Mouse (Mus musculus) heart, postnatal 14 days (tissue): Measurements from ENCODE around the gene 1700016H13Rik. TPM values are rescaled to one million over a fixed set of nuclear protein-coding genes. Genes with fewer than 3 reads are reported as not detected.

Experiments used
- DNase-seq, 2 experiments: peaks; one replicate each; pipeline ENCODE4 v3.0.0; 2021 to 2022
- intact Hi-C: fragments of 180-260 bp; cut with DNase I; formaldehyde crosslinking; loops from one replicate; pipeline ENCODE4 v1.15.1; 2025
- total RNA-seq, 2 experiments: library from RNA; stranded (reverse); gene quantifications; 2 replicates each; pipeline ENCODE4 v1.2.3; 2021

1700016H13Rik gene
- total RNA-seq, 2 experiments from 2014 or later, result not detected

DNA sequence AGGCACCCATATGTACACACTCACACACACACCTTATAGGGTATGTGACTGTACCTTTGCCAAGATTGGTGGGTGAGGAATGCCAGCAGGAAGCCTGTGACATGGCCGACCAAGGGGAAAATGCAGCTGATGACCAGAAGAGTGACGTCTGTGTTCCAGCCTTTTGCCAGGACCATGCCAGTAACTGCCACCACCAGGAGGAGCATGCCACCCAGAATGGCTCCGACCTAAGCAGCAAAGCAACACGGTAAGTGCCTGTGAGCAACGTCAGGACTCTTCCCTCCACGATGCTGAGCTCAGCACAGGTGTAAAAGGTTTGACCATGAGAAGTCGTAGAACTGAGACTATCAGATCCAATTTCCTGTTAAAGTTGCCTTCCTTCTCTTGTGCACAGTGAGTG, 43.5 kb downstream of the 1700016H13Rik start:
- intact Hi-C loops, result no loop called here
- no peak for DNase-seq

DNA sequence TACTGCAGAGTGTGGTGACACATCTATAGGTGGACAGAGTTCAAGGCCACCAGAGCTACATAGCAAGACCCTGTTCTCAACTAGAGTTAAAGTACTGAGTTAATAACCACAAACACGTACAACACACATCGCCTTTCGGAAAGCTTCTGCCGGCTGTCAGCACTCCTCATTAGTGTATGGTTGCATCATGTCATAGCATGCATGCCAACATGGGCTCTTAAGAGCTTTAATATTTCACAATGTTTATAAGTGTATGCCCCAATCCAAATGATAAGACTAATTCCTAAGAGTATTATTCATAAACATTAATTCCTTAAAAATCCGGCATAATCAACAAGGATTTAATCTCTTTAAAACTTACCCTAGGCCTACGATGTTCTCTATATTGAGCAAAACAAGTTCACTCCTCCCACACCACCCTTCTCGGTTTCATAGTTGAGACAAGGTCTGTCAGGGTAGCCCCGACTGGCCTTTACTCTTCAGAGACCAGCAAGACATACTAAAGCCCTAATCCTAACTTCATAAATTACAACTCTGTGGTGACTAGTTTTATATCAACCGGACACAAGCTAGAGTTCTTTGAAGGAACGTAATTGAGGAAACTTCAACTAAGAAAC, 44.8 kb downstream of the 1700016H13Rik start:
- no peak for DNase-seq
- intact Hi-C loops, result no loop called here

DNA sequence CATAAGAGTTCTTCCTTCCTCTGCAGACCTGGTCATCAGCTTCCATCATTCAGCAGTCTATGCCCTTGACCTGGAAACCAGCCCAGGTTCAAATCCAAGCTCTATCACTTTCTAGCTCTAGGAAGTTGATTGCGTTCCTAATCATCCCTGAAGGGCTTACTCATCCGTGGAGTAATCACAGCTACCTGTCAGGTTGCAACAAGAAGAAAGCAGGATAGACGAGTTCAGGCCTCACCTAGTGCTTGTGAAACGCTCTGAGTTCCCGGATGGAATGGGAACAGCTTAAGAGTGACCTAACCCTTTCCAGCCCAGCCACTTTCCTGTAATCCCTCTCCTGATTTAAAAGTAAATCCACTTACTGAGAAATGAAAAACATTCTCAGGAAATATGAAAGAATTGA, 45.7 kb downstream of the 1700016H13Rik start:
- intact Hi-C loops, result no loop called here

DNA sequence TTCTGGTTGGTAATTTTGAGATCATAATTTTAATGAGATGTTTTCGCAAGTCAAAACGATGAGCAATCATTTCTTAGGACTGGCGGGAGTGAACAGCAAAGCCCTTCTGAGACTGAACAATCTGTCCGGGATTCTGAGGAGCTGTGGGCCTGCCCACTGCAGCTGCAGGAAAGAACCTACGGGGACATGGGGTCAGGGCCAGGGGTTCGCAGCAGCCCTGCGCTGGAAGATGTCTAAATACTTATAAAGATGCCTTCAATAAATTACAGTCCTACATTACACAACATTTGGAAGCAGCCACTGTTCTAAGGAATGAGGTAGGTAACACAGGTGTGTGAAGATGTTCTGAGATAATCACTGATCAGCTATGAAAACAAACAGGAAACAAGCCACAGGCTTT, 50.1 kb downstream of the 1700016H13Rik start:
- intact Hi-C loops, result no loop called here

More for the DNA sequence above, 45.7 kb downstream of the 1700016H13Rik start:
- no peak for DNase-seq

DNA sequence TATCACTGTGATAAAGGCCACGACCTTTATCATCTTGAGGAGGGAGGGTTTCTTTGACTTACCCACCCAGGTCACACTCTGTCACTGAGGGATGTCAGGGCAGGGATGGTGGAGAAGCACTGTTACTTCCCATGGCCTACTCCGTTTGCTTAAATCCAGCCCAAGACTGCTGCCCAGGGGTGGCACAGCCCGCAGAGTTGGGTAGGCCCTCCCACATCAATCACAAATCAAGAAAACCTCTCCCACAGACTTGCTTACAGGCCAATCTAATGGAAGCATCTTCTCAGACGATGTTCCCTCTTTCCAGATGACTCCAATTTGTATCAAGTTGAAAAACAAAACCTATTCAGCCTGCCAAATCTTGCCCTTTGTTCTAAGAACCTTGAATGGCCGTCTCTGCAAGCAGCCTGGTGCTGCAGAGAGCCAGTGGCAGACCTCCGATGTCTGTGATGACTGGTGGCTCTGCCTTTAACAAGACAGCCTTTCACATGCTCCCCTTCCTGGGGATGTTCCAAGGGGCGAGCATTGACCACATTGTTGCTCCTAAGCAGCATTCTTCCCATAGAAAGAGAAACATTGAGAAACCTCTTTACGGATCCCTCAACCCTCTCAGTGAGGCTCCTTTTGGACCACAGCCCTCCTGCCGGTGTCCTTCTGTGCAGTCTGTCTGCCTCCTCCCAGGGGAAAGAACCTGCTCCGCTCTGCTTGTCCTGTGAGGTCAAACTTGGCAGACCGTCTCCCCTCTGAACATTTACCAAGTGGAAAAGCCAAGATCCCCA, 52.5 kb downstream of the 1700016H13Rik start:
- DNase-seq, result peak; percentile 27 to 38
- intact Hi-C loops, result no loop called here

More for the DNA sequence above, 50.1 kb downstream of the 1700016H13Rik start:
- no peak for DNase-seq

DNA sequence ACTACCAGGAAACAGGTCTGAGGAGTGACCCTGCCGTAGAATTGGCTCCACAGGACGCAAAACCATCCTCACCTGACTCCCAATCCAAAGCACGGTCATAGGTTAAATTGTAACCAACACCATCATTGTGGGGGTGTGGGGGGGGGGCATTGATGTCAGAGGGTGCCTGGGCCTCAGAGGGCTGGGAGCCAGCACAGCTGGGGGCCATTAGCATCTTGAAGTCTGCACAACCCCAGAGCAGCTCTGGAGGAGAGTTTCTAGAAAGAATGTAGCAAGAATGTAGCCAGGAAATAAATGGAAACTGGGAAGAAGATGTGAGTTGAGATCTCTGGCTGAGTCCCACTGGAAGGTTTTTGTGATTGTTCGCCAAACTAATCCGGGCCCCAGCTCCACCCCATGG, 56.9 kb downstream of the 1700016H13Rik start:
- DNase-seq, result no peak
- intact Hi-C loops, result no loop called here

DNA sequence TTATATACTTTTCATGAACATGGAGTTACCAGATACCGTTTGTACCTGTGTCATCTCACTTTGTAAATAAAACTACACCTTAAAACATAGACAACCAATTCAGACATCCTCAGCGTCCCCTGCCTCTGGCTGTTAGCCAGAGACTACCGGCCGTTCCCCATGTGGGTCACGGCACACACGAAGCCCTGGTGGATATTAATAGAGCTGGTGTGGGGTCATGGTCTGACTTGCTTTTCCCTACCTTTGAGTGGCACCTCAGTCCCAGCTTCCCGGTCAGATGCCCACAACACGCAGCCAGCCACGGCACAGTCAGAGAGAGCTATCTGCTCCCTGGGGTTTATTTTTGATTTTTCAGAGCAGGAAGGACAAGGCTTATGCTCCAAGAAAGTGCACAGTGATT, 57.5 kb downstream of the 1700016H13Rik start:
- no peak for DNase-seq
- intact Hi-C loops, result no loop called here

Other genes starting within 250 kb of the 1700016H13Rik start
- 10 to 100 TPM in 1 of 2 experiments, 1 to 10 TPM in 1; 8.5 to 10.7 TPM for gene Ptpn13, start 230.8 kb downstream of the 1700016H13Rik start, total RNA-seq
- gene Slc10a6, start 26.6 kb downstream of the 1700016H13Rik start, total RNA-seq, result 10 to 100 TPM in 1 of 2 experiments, 1 to 10 TPM in 1; 8.0 to 10.3 TPM
- gene Aff1, start 36.4 kb upstream of the 1700016H13Rik start, total RNA-seq, result 10 to 100 TPM; 47.4 to 53.4 TPM